Mouse (Mus musculus) lung, postnatal 25 days (tissue): ENCODE results near the gene Prickle2.

Source experiments
- DNase-seq: peaks from one replicate; pipeline ENCODE4 v3.0.0; 2022; ENCODE audit warnings: low spot score

The Prickle2 gene

DNA sequence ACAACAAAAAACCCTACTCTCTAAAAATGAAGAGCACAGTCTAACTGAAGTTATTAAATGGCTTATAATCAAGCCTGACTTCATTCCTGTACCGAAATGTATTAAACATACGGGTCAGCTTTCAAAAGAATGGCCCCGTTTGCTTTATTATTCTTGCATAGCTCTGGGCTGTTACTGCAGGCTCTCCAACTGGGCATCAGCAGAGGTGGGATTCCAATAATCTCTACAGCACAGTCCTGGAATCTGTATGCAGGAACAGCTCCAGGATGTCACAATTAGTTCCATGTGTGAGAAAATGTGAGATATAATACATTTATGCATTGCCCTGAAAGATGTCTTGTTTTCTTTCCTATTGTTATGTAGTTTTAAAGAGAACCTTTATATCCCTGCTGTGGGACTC lies 38.4 kb downstream of the Prickle2 start:
- DNase-seq: no peak

DNA sequence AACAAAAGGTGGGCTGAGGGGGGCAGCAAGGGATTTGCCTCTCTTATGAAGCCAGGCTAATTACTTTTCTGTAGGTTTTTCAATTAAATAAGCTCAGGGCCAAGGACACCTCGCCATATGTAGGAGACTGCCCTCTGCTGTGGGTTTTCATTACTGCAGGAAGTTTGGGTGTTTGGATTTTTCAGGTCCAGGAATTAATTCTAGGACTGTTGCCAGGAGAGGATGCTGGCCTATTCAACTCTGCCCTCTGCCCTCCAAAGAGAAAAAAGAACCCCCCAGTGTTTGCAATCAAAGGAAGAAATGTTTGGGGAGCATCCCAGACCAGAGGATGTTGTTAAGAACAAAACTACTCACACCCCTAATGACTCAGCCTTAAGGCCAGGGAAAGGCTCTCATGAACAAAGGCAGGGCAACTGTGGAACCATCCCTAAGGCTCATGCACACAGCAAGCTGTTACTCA lies 40.4 kb downstream of the Prickle2 start:
- peak; percentile 82 for DNase-seq

DNA sequence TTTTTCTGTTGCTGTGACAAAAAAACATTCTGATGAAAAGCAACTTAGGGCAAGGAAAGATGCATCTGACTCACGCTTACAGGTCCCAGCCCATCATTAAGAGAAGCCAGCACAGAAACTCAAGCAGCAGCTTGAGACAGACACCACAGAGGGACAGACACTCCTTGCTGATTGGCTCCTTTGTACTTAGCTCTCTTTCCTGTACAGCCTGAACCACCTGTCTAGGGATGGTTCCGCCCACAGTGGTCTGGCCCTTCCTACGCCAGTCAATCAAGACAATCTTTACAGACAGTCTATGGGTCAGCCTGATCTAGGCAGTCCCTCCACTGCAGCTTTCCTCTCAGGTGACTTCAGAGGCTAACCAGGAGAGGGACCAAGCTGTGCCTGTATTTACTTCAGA lies 42.1 kb downstream of the Prickle2 start:
- DNase-seq: no peak

DNA sequence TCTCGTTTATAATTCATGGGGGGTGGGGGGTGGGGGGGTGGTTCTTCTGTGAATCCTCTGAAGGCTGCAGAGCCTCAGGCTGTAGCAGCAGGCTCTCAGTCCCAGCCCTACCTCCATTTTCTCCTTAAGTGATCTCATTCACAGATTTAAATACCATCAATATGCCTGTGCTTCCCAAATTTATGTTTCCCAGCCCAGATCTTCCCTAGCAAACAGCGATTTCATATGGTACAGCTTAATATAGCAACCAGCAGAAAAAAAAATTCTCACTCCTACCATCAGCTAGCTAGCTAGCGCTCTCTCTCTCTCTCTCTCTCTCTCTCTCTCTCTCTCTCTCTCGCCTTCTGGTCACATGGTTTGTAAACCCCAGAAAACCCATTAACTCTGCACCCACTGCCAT lies 42.5 kb downstream of the Prickle2 start:
- no peak for DNase-seq

DNA sequence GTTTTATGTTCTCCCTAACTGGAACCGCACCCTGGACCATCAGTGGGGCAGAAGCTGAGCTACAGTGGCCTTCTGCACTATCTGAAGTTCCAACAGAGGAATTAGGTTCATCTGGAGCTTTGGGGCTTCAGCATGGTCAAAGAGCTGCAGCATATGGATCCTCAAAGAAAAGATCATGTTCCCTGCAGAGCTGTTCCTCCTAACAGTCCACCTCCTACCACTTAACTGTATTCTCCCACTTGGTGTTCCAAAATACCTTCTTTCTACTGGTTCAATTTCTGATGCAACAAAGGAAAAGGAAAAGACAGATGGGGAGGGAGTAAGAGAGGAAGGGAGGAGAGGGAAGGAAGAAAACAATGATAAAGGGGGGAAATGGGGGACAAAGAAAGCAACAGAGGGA lies 56.9 kb downstream of the Prickle2 start:
- no peak for DNase-seq

DNA sequence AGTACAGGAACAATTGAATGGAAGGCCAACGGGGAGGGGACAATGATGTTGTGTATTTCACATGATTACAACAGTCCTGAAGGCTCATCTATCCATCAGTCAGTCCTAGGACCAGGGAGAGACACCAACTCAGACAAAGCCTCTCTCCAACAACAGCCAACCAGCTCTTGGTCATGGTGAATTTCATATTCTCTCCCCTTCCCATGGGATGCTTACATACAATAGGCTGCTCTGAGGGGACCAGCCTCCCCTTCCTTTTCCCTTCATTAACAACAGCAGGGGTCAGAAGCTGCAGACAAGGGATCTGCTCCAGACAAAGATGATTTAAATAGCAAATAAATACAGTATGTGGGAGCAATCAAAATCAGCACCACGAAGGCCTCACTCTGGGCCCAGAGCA lies 57.4 kb downstream of the Prickle2 start:
- no peak for DNase-seq

DNA sequence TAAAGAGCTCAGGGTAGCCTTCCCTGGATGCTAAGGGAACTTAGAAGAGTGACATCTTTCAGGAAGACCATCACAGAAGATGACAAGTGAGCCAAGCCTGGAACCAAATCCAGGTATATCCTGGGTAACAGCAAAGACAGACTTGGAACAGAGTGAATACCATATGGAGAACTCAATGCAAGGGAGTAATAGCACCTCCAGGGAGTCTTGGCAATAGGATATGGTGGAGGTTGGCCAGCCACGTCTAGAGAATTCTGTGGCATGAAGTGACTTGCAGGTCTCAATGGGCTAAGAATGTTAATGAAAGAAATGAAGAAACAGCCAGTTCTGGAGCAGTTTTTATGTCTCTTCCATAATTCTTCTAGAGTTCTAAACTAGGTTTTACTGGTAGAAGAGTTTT lies 63.0 kb downstream of the Prickle2 start:
- no peak for DNase-seq

DNA sequence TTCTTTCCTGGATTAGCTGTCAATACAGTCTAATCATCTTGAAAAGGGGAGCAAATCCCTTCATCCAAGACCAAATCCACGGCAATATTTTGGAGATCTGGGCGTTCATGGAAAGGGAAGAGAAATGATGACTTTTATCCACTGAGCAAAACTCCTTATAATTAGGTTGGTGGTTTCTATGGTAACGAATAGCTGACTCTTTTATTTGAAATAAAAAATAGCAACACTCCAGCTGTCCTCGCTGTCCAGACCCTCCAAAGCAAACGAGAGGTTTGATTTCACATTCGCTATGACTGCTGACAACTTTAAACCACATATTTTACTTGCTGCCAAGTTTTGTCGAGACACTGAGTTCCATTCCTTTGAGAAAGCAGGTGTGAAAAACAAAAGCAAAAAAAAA lies 64.0 kb downstream of the Prickle2 start:
- no peak for DNase-seq

DNA sequence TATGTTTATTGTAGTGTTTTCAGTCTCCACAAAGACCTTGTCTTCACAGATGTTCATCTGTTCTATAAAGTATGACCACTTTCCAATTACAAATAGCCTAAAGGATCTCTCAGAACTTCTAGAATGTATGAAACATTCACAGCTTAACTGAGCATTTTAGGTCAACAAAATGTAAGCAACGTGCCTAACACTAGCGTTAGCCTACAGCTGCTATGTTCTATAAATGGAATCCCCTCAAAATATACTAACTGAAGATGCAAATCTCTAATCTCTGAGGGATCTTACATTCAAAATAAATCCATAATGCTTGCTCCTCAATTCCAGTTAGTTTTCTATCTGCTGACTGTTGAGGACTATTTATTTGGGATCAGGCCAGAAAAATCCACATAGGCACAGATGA lies 65.1 kb downstream of the Prickle2 start:
- DNase-seq: no peak

DNA sequence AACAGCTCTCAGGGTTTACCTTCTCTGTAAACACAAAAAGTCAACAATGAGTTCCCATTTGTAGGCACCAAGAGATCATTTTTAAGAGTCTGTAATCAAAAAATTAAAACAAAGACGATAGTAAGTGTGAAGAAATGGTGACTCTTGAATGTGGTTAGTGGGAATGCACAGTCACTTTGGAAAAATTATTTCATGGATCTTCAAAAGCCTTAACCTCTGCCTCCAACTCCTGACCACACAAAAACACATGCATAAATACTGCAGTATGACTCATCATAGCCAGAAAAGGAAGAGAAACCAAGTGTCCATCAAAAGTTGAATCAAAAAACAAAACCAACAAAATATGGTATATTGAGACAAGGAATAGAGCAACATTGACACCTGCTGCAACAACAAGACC lies 69.5 kb downstream of the Prickle2 start:
- DNase-seq: no peak

DNA sequence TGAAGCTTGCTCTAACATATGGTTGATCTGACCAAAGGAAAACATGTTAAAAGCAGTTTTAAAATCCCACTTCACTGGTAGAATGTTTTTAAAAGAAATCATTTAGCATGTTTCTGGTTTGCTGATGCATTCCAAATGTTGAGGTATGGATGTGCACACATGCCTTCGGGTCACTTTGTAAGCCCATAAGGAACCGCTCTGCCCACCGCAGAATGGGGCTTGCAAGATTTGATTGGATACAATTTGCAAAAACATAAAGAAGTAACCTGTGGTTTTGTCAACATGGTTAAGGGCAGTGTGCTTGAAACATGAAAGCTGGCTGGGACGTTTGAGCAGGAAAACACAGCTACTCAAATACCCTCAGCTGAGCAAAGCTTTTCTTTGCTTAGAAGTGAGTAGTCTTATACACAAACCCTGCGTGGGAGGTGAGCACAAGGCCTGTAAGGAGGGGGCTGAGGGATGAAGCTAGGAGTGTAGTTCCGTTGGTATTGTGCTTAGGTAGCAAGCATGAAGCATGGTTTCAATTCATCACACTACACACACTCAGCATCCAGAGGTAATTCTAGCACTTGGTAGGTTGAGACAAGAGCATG lies 71.0 kb downstream of the Prickle2 start:
- DNase-seq: no peak

DNA sequence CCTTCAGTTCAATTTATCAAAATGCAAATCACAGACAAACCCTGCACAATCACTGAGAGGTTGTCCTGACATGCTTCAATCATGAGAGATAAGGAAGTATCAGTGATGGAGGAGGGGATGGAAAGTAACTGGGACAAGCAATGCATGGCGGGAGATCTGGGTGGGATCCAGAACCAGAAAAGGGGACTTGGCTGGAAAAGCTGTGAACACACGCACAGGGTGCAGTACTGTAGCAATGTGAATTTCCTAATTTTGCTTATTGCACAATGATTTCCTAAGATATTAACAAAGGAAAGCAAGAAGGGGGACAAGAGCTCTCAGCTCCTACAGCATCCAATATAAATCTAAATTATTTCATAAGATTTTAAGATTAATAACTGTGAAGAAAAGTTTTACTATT lies 75.0 kb downstream of the Prickle2 start:
- DNase-seq: no peak

DNA sequence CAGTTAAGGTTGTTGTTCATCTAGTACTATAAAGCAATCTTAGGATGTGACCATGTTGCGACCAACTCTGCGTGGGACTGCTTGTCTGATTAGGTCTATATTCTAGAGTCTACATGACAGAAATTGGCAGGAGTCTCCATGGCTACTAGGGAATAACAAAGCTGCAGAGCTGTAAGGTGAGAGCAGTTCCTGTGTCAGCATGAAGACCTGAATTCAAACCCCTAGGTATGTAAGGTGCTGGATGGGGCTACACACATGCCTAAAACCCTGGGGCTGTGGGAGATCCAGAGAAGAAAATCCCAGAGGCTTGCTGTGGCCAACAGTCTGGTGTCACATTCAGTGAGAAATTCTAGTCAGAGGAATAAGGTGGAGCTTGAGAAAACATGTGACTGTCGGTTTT lies 78.2 kb downstream of the Prickle2 start:
- no peak for DNase-seq

DNA sequence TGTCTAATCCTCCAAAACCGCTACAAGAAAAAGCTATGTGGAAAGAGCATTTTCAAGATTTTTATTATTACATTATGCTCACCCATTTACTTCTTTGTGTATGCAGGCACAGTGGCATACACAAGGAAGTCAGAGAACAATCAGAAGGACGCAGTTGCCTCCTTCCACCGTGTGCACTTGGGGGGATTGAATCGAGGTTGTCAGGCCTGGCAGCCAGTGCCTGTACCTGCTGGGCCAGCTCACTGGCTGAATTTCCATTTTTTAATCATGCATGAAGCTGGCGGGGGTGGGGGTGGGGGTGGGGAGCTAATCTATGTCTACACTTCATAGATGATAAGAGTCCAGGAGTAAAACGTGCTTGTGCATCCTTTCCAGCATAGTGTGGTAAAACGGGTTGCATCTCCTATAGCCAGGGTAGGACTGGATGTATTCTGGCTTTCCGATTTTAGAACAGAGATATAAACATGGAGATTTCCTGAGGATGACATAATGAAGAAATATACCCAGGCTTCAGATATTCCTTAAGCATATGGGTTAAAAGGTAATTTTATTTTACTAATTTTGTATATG lies 78.8 kb downstream of the Prickle2 start:
- DNase-seq: no peak

DNA sequence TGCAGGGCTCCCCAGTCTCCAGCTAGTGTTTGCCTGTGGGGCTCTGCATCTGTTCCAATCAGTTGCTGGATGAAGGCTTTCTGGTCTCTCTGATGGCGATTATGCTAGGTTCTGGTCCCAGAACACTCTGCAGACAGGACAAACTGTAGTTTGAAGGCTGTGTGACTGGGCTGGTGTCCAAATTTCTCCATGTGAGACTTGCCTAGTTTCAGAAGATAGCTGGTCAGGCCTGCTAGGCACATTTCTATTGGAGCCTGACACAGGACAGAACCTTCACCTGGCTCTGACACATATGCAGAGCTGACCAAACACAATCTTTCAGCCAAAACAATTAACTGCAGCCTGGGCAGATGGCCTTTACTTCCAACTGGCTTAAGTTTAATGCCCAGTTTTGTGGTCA lies 80.0 kb downstream of the Prickle2 start:
- DNase-seq: no peak

DNA sequence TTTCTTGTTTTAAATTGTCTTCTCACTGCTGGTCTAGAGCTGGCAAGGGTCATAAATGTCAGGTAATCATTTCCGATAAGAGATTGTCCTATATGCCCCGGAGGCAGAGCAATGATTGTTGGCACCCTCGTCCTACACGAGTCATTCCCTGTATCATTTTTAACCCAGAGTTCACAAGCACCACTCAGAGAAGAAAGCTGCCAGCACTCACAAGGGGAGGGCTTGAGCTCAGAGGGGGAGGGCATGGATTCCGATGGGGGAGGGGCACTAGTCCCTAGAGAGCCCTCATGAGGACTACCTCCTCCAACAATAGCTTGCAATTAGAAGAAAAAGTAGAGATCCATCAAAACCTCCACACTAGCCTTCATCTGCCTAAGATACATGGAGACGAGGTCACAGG lies 81.6 kb downstream of the Prickle2 start:
- no peak for DNase-seq

DNA sequence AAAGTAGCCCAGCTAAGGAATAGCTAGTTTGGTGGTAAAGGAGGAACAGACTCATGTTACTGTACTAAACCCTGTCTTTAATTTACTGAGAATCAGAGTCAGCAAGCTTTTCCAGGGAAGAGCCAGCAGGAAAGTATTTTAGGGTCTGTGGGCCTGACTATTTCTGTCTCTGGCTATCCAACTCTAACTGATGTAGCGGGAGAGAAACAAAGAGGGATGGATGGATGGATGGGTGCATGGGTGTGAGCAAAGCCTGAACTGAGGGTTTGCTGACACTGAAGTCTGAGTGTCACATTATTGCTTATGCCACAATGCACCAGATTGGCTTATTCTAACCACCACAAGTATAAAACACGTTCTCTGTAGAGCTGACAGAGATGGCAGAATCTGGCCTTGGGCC lies 88.8 kb downstream of the Prickle2 start:
- no peak for DNase-seq

DNA sequence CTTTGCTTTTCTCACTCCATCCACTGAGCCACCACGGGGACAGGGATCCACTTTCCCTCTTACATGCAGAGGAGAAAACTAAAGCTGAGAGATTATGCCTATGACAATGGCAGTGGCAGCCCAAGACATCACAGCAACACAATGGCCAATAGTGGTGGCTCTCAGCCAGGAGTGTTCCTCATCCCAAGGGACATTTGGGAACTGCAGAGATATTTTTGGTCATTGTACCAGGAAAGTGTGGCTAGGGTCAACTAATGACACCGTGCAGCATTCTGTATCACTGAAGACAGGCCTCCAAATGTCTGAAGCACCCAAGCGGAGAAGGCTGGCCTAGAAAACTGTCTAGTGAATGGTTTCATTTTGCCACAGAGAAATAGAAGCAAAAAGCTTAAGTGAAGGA lies 91.2 kb downstream of the Prickle2 start:
- no peak for DNase-seq

DNA sequence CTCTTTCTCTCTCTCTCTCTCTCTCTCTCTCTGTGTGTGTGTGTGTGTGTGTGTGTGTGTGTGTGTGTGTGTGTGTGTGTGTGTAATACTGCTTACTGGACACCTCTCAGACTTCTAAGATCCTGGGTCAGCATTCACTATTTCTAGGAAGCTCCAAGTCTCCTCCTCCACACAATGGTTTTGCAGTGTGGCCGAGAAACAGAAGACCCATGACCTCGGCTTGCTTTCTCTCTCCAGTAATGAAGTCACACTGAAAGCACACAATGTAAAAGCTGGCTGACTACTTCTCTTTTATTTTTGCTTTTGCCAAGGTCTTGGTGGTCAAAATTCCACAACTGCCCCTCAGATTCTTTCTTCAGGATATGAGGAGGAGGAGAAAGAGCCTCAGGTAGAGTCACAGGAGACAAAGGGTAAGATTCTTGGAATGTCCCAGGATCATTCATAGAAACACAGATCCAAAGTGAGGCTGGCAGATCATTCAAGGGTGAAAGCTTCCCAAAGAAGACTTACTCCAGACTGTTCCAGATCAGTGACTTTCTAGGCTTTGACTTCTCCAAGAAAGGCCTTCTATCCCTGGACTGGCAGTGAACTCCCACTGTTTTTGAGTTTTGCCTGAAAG lies 93.7 kb downstream of the Prickle2 start:
- DNase-seq: no peak

DNA sequence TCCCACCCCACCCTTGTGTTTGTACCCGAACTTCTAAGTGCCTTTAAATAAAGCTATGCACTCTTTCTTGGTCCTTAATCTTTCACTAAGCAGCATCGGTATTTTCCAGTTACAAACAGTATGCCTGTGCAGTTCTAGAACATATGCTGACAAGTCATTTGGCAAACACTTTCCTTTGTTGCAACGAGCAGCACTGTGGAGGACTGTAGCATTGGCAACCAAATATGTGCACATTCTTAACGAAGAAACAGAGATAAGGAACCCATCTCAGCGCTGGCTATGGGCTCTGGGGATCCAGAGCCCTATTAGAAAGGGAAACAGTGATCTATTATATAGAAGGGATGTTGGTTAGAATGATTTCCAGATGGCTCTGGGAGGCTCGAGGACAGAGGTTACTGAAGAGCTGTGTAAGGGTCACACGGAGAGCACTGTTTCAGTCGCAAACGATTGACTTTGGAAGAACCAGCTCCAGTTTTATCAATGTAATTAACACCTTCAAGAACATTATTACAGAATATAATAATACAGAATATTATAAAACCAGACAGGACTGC lies 96.2 kb downstream of the Prickle2 start:
- peak; percentile 24 for DNase-seq

DNA sequence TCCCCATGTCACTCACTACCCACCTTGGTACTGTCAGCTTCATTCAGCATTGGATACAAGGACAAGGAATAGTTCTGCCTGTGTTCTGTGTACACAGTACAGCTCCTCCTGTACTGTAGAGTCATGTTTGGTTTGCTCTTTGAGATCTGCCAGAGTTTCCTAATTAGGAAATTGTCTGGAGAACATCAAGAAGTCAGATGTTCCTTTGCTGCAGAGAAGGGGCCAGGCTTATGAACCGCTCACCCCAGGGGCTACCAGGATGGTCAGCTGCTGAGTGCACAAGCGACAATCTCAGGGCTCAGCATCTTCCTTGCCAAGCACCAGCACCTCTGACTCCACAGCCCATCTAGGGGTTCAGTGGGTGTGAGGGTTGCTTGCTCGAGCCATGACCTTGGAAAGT lies 96.9 kb downstream of the Prickle2 start:
- no peak for DNase-seq

DNA sequence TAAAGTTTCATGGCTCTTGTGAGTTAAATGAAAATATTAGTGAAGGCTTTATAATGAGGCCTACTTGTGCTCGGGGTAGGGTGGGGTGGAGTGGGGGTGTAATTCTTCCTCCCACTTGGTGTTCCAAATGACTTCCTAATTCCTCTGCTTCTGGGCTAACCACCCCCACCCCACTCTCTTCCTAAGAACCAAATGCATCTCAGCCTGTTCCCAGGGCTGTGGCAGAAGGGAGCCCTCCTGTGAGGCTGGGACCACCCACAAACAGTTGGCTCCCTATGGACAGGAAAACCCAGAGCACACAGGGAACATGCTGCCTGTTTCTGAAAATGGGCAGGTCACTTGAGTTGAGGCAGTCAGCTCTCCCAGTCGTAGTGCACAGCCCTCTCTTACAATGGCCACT lies 100.8 kb downstream of the Prickle2 start:
- no peak for DNase-seq

DNA sequence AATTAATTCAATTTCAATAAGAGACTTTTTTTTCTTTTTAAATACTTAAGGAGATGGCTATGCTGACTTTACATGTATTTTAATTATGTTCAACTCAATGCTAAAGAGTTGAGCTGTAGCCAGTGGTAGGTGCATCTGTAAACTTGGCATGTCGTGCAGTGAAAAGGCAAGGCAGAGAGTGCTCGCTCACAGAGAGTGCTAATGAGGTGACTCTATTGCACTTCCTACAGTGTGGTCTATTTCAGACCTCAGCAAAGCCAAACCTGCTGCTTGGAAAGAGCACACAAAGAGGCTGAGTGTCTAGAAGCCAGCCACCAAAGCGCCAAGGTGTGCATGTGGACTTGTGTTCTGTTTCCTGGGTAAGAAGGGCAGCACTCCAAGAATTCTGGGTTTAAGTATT lies 109.6 kb downstream of the Prickle2 start:
- DNase-seq: no peak
